Mouse (Mus musculus) kidney, adult 18-20 months (tissue): ENCODE data around the gene Taf15.
"Not testable (repeated sequence)": the region's sequence is repeated elsewhere in the genome, so short reads cannot be mapped to it uniquely, and the experiment has no call there.

Experiments used
- DNase-seq: peaks from one replicate; pipeline ENCODE4 v3.0.0; 2021

Taf15 gene

GRCm38 (mm10) chr11:83540931-83541330 is 68.0 kb downstream of the Taf15 start:
- no peak for DNase-seq

DNA sequence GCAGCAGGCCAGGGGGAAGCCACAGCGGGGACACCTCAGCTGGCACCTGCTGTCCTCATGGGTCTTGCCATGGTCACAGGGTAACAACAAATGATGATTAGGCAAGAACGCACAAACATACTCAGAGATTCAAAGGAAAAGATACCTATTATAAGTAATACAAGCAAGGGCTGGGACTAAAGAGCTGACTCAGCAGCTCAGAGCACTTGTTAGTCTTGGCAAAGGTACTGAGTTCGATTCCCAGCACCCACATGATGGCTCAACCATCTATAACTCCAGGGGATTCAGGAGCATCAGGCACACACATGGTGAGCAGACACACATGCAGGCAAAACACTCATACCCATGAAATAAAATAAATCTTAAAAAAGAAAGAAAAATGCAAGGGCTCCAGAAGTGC is 68.5 kb downstream of the Taf15 start:
- no peak for DNase-seq

GRCm38 (mm10) chr11:83544214-83544613 is 71.3 kb downstream of the Taf15 start:
- no peak for DNase-seq

GRCm38 (mm10) chr11:83550186-83550632 is 77.3 kb downstream of the Taf15 start:
- DNase-seq = no peak

GRCm38 (mm10) chr11:83551037-83551436 is 78.2 kb downstream of the Taf15 start:
- DNase-seq = not testable (repeated sequence)

- DNase-seq = no peak
These were observed 78.8 kb downstream of the Taf15 start for GRCm38 (mm10) chr11:83551668-83552067.
